Mouse (Mus musculus) heart, embryonic 11.5 days (tissue): ENCODE results near the gene Lrrc1. TPM values are rescaled to one million over a fixed set of nuclear protein-coding genes. Genes with fewer than 3 reads are reported as not detected.

Experiments used
- ATAC-seq: fragments of 200-750 bp; cut with Nextera tagmentation; replicated peaks from 2 replicates; pipeline ENCODE4 v1.8.0; 2017; ENCODE audit warnings: moderate library complexity; ENCODE audit not compliant: insufficient number of reproducible peaks, low FRiP score, low TSS enrichment
- H3K27ac ChIP-seq: fragments of 300-500 bp; sonication (generic); 2 replicates; pipeline ENCODE4 v1.5.1; 2014; ENCODE audit warnings: mild to moderate bottlenecking, low read depth, low read length
- H3K27me3 ChIP-seq: fragments of 300-500 bp; sonication (generic); 2 replicates; pipeline ENCODE4 v1.6.1; 2014; ENCODE audit warnings: mild to moderate bottlenecking, low read length, mixed read lengths; ENCODE audit not compliant: control insufficient read depth, insufficient read depth
- H3K36me3 ChIP-seq: fragments of 300-500 bp; sonication (generic); 2 replicates; pipeline ENCODE4 v1.6.1; 2014; ENCODE audit warnings: mild to moderate bottlenecking, low read length, moderate library complexity, mixed read lengths; ENCODE audit not compliant: control insufficient read depth, insufficient read depth
- H3K4me1 ChIP-seq: fragments of 300-500 bp; sonication (generic); 2 replicates; pipeline ENCODE4 v1.6.1; 2014; ENCODE audit warnings: low read length; ENCODE audit not compliant: control insufficient read depth, insufficient read depth
- H3K4me2 ChIP-seq: fragments of 300-500 bp; sonication (generic); 2 replicates; pipeline ENCODE4 v1.6.1; 2014; ENCODE audit warnings: mild to moderate bottlenecking, moderate library complexity
- H3K4me3 ChIP-seq: fragments of 300-500 bp; sonication (generic); 2 replicates; pipeline ENCODE4 v1.5.1; 2014; ENCODE audit warnings: low read depth, low read length
- H3K9ac ChIP-seq: fragments of 300-500 bp; sonication (generic); 2 replicates; pipeline ENCODE4 v1.6.1; 2014; ENCODE audit warnings: mild to moderate bottlenecking, low read depth, low read length, moderate library complexity
- H3K9me3 ChIP-seq: fragments of 300-500 bp; sonication (generic); replicated peaks from 2 replicates; pipeline ENCODE4 v1.6.1; 2016; ENCODE audit warnings: low read length; ENCODE audit not compliant: control insufficient read depth
- WGBS: fragments of 180-500 bp; shearing (Covaris S2); extraction: QIAGEN DNeasy Blood & Tissue Kit; methylation state at CpG from one replicate; pipeline ENCODE4 v1.1.7; 2014; ENCODE audit not compliant: insufficient replicate concordance; 5-methylcytosine and 5-hydroxymethylcytosine counted together
- polyA plus RNA-seq: library from polyadenylated mRNA; unstranded; fragments of >200 nt; fragmentation: Nextera tagmentation; extraction: Ambion mirVana; gene quantifications from 2 replicates; pipeline ENCODE4 v1.2.1, GENCODE M21; 2014

Gene Lrrc1
- polyA plus RNA-seq, 1 experiment from 2014 or later: 13.4 TPM

DNA sequence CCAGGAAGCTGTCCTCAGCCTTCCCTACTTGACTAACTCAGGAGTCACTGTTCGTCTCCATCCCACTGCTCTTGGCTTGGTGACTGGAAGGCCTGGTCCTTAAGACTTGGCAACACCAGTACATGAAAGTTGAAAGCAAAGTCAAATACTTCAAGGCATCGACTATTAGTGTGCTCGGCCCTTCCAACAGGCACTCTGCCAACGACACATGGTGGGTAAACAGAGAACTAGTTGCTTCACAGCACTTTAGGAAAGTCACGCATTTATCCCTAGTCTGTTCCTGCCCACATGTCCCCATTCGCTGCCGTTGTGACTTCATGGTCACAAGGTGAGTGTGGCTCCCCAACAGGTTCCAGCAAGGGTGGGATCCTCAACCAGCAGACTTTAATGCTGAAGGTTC, 57.2 kb downstream of the Lrrc1 start:
- Histone ChIP-seq H3K9me3 (no peaks in the 10 kb centered on the region), H3K4me1 (peaks cover 14% of the 10 kb centered on the region; the same call in 1 of the 2 replicates), H3K4me3 (no peak overlapping the region), H3K36me3 (no peaks in the 10 kb centered on the region), H3K27me3 (no peaks in the 10 kb centered on the region), H3K4me2 (no peak overlapping the region), H3K27ac (no peak overlapping the region), H3K9ac (no peak overlapping the region)
- 87% methylated on average over 7 of the region's 7 CpGs for WGBS
- ATAC-seq: no peak

DNA sequence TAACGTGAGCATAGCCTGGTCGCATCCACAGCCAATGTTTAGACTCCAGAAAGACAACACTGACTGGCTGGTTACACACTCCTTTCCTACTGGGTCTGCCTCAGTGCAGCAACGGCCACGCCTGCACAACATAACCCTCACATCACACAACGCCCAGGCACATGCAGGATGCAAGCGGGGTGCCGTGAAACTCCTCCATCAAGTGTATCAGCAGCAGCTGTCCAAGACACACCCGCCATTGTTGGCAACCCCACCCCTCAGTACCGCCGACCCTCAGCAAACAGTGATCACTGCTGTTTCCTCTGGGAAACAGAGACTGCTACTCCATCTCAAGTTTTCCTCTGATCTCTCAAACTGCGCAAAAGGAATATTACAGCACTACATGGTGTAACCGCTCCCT, 58.8 kb downstream of the Lrrc1 start:
- WGBS: 74% methylated on average over 12 of the region's 12 CpGs
- Histone ChIP-seq H3K4me3 (no peak overlapping the region), H3K36me3 (no peaks in the 10 kb centered on the region), H3K4me1 (peaks cover 20% of the 10 kb centered on the region), H3K9ac (no peak overlapping the region), H3K27me3 (no peaks in the 10 kb centered on the region), H3K27ac (no peak overlapping the region), H3K9me3 (no peaks in the 10 kb centered on the region), H3K4me2 (no peak overlapping the region)
- no peak for ATAC-seq

DNA sequence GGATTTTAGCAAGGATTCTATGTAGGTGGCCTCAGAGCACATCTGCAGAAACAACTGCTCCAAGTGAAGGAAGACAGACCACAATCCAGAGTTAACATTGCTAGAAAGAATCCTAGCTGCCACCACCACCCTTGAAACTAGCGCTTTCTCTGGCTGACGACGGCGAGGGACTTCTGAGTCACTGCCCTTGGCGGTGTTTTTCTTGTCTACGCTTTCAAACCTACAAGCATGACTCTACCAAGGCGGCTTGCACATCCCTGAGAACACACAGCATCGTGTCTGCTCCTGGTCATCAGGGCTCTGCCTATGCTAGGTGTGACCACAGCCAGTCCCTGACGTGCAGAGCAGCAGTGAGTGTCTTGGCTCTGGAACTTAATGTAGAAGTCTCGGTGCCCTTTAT, 59.9 kb downstream of the Lrrc1 start:
- H3K4me3 ChIP-seq: no peak overlapping the region
- H3K36me3 ChIP-seq: no peaks in the 10 kb centered on the region
- peaks cover 20% of the 10 kb centered on the region for H3K4me1 ChIP-seq
- H3K9ac ChIP-seq: no peak overlapping the region
- no peak overlapping the region for H3K4me2 ChIP-seq
- no peaks in the 10 kb centered on the region for H3K27me3 ChIP-seq
- H3K9me3 ChIP-seq: no peaks in the 10 kb centered on the region
- no peak for ATAC-seq
- 82% methylated on average over 10 of the region's 10 CpGs for WGBS
- H3K27ac ChIP-seq: no peak overlapping the region

DNA sequence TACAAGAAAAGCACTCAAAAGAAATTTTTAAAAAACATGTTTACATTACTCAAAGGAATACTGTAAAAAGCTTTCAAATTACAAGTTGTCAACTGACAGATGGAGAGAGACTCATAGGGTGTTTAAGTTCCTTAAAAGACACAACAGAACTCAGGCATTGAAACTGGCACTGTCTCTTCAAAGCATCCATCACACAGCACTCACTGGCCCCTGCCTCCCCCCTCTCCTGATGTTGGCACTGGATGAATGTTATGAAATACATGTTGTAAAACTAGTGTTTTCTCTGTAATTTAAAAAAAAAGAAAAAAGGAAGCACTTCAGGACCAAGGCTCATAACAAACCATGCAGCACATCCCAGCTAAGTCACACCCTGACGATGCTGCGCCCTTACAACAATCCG, 61.1 kb downstream of the Lrrc1 start:
- Histone ChIP-seq H3K36me3 (no peaks in the 10 kb centered on the region), H3K27me3 (no peaks in the 10 kb centered on the region), H3K9ac (no peak overlapping the region), H3K9me3 (no peaks in the 10 kb centered on the region), H3K4me1 (peaks cover 20% of the 10 kb centered on the region), H3K4me3 (no peak overlapping the region), H3K27ac (no peak overlapping the region), H3K4me2 (no peak overlapping the region)
- no peak for ATAC-seq
- 83% methylated on average over 3 of the region's 3 CpGs for WGBS

DNA sequence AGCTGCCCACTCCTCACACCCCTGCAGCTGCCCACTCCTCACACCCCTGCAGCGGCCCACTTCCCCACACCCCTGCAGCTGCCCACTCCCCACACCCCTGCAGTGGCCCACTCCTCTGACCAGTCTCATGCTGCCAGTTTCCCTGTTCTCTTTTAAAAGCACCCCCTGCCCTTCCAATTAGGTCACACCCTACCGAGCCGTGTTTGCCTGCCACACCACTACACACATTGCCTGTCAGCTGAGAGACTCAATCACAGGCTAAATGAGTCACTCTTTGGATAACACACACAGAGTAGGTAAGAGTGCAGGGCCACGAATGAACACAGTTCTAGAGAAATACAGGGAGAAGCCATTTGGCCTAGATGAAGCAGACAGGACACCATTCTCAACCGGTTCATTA, 62.4 kb downstream of the Lrrc1 start:
- no peak overlapping the region for H3K4me2 ChIP-seq
- no peak overlapping the region for H3K9ac ChIP-seq
- no peaks in the 10 kb centered on the region for H3K36me3 ChIP-seq
- 53% methylated on average over 5 of the region's 5 CpGs for WGBS
- H3K9me3 ChIP-seq: no peaks in the 10 kb centered on the region
- H3K27me3 ChIP-seq: no peaks in the 10 kb centered on the region
- H3K27ac ChIP-seq: 0 out of 2 replicates have a peak overlapping the region, but pooled peaks have one; percentile 0
- 0 out of 2 replicates have a peak, but pooled peaks have one; percentile 18 for ATAC-seq
- peaks cover 24% of the 10 kb centered on the region for H3K4me1 ChIP-seq
- H3K4me3 ChIP-seq: no peak overlapping the region

DNA sequence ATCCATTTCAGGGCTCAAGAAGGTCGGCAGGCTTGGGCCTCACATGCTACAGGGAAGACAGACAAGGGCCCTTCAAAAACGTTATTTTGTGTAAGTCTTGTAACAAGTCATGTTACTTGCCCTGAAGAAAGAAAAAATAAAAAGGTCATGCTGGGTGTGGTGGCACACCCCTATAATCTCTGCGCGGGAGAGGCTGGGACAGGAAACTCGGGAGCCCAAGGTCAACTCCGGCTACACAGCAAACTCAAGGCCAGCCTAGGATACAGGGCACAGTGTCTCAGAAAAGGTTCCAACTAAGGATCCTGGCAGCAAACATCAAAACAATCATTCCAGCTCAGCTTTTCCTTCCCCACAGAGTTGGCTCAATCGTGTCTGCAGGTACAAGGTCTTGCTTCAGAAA, 63.3 kb downstream of the Lrrc1 start:
- H3K36me3 ChIP-seq: no peaks in the 10 kb centered on the region
- H3K4me3 ChIP-seq: no peak overlapping the region
- H3K27ac ChIP-seq: no peak overlapping the region
- no peak overlapping the region for H3K4me2 ChIP-seq
- H3K9ac ChIP-seq: no peak overlapping the region
- WGBS: 50% methylated on average over 7 of the region's 7 CpGs
- peaks cover 23% of the 10 kb centered on the region for H3K4me1 ChIP-seq
- no peak for ATAC-seq
- H3K27me3 ChIP-seq: no peaks in the 10 kb centered on the region
- H3K9me3 ChIP-seq: no peaks in the 10 kb centered on the region

DNA sequence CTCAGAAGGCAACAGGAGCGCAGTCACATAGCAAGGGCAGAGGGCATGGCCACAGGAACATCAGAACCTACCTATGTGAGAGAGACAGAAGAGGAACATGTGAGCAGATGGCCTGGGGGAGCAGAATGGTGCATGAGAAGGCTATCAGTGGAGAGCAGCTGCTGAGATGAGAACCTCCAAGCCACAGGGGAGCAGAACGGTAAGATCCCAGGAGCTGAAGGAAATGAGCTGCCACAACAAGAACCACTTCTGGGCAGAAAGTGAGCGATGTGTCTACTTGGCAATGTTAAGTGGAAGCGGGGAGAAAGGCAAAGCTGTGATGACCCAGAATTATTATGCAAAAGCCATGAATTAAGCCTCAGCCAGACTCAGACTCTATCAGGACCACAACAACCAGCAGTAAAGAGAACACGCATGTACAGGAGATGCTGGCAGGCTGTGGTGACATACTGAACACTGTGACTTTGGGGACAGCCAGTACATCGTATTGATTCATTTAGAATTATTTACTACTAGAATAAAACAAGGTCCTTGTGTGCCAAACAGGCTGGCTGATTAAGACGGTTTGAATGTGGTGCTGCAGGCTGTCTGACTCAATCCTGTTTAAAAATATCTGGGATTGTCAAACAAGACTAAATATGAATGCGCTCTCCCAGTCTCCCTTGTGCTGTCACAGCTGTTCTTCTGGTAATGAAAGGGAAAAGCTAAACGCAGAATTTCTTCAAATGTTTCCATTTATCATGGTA, 63.9 kb downstream of the Lrrc1 start:
- ATAC-seq: no peak
- peaks cover 21% of the 10 kb centered on the region for H3K4me1 ChIP-seq
- H3K4me2 ChIP-seq: no peak overlapping the region
- no peaks in the 10 kb centered on the region for H3K27me3 ChIP-seq
- H3K27ac ChIP-seq: no peak overlapping the region
- H3K9ac ChIP-seq: no peak overlapping the region
- H3K36me3 ChIP-seq: no peaks in the 10 kb centered on the region
- no peaks in the 10 kb centered on the region for H3K9me3 ChIP-seq
- 73% methylated on average over 9 of the region's 9 CpGs for WGBS
- no peak overlapping the region for H3K4me3 ChIP-seq

DNA sequence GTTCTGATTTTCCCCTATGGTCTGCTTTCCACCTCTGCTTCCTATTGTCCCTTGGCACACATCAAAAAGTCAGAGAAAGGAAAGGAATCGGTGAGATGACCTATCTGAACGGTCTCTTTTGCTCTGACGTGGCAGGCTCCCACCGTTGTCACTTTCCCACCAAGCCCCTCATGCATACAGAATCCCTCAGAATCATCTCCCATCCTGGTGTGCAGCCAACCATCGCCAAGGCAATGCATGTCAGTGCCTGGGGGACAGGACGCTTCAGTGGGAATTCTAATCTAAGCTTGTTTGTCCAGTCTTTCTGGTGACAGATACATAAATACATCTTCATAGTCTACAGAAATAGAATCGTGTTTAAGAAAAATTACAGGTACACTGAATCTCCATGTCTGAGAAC, 64.7 kb downstream of the Lrrc1 start:
- 82% methylated on average over 7 of the region's 7 CpGs for WGBS
- Histone ChIP-seq H3K4me1 (peaks cover 21% of the 10 kb centered on the region), H3K27ac (no peak overlapping the region), H3K4me2 (no peak overlapping the region), H3K36me3 (no peaks in the 10 kb centered on the region), H3K4me3 (no peak overlapping the region), H3K9ac (no peak overlapping the region), H3K27me3 (no peaks in the 10 kb centered on the region), H3K9me3 (no peaks in the 10 kb centered on the region)
- no peak for ATAC-seq
